Comparison of ENCODE assay signal across 7 mouse cellular contexts in the genomic region with DNA sequence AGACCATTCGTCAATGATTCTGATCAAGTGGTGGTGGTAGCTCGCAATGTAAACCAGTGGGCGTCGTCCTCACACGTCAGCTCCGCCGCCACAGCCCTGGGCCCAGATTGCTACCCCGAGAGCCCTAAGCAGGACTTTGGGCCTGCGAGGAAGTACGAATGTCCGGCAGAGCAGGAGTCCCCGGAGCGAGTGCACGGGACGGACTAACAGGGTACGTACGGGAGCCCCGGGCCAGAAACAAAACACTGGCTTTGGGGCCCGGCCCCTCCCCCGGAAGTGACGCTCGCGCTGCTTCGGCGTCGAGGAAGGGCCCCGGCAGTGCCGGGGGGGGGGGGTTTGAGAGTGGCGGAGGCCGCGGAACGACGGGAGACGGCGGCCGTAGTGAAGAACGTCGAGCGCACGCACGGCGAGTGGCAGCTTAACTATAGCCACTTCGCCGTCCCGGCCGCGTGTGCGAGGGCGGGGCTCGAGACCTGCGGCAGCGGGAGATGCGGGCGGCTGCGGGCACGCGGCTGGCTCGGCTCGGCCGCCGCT. TPM values are rescaled to one million over a fixed set of nuclear protein-coding genes. Genes with fewer than 3 reads are reported as not detected.
A peak's percentile ranks its signal among the peaks of the same experiment; 100 is the strongest.
DNase-seq lines count a peak whose midpoint lies in the region; ATAC-seq lines count a peak whose summit lies in the region.

TSS of gene Elk4 (plus strand) at position 326 of the 534 bp plus-strand sequence.

- peak within 1 kb of the TSS; percentile 76 for H3K4me3 ChIP-seq in intestine, embryonic 15.5 days (replicated peaks)
- peak within 1 kb of the TSS; percentile 92 for H3K4me3 ChIP-seq in midbrain, embryonic 10.5 days

- peak; percentile 93 to 97 for DNase-seq in adrenal gland, adult (ENCODE audit: inconsistent age in 2 of 2, low spot score in 1 of 2)
- peak; percentile 93 for DNase-seq in embryo, embryonic 10.5 days (ENCODE audit: low spot score)
- DNase-seq in gastrocnemius, postnatal 25 days: peak; percentile 94
- peak; percentile 89 to 90 for DNase-seq in left cerebral cortex, postnatal 25 days (ENCODE audit: low spot score in 2 of 2)
- peak; percentile 93 for DNase-seq in midbrain, embryonic 10.5 days (ENCODE audit: low spot score)
- peak; percentile 87 for DNase-seq in right cerebral cortex, postnatal 4 days

- WGBS in intestine, embryonic 15.5 days: under 1% methylated on average over 60 of the region's 61 CpGs
- under 1% methylated on average over 61 of the region's 61 CpGs for WGBS in midbrain, embryonic 10.5 days

- H3K27ac ChIP-seq in intestine, embryonic 15.5 days: peak within 1 kb of the TSS; percentile 98
- peak within 1 kb of the TSS; percentile 99 for H3K27ac ChIP-seq in midbrain, embryonic 10.5 days (replicated peaks)

- no peaks in the 10 kb centered on the region for H3K9me3 ChIP-seq in intestine, embryonic 15.5 days
- H3K9me3 ChIP-seq in midbrain, embryonic 10.5 days (replicated peaks): no peaks in the 10 kb centered on the region

- no peaks in the 10 kb centered on the region for H3K27me3 ChIP-seq in intestine, embryonic 15.5 days (replicated peaks)
- H3K27me3 ChIP-seq in midbrain, embryonic 10.5 days (ENCODE audit: low read depth, poor library complexity, severe bottlenecking): no peaks in the 10 kb centered on the region

- intact Hi-C loops in left cerebral cortex, postnatal 25 days (cut with DNase I): loop anchor here (5.0 kb wide), 1 partner anchor 35 kb away; no protein-coding TSS in a partner anchor

- H3K36me3 ChIP-seq in intestine, embryonic 15.5 days: no peaks in the 10 kb centered on the region
- H3K36me3 ChIP-seq in midbrain, embryonic 10.5 days: no peaks in the 10 kb centered on the region

- H3K4me2 ChIP-seq in intestine, embryonic 15.5 days (replicated peaks): peak within 1 kb of the TSS; percentile 59

- H3K4me1 ChIP-seq in intestine, embryonic 15.5 days (replicated peaks): peaks cover 14% of the 10 kb centered on the region
- H3K4me1 ChIP-seq in midbrain, embryonic 10.5 days: peaks cover 27% of the 10 kb centered on the region

- peak; percentile 92 for ATAC-seq in intestine, embryonic 15.5 days

- H3K9ac ChIP-seq in intestine, embryonic 15.5 days: peak within 1 kb of the TSS; percentile 95

RNA-seq across cellular contexts. Expression of gene Elk4, which starts in this region (rescaled TPM):
- total RNA-seq in gastrocnemius, postnatal 25 days (2021): 10 to 100 TPM; 59.2 to 59.9 TPM
- polyA plus RNA-seq in intestine, embryonic 15.5 days (2015; fragmentation: Nextera tagmentation; extraction: Ambion mirVana): 15.2 and 16.0 TPM in 2 replicates
- 10 to 100 TPM; 52.6 TPM for total RNA-seq in left cerebral cortex, postnatal 25 days (2021)
- 12.5 and 13.3 TPM in 2 replicates for polyA plus RNA-seq in midbrain, embryonic 10.5 days (2016; fragmentation: Nextera tagmentation; extraction: Ambion mirVana)

Comparison
In these comparisons a context has a peak if more than half of its experiments do, and no peak if none do; other contexts are left out.
1. Peak in every context shown above with its lines: DNase-seq, ATAC-seq, H3K4me3 ChIP-seq and H3K27ac ChIP-seq.